Mouse (Mus musculus) CH12.LX (cell line): Measurements from ENCODE around the gene Traf5. TPM values are rescaled to one million over a fixed set of nuclear protein-coding genes. Genes with fewer than 3 reads are reported as not detected.

Source experiments
- DNase-seq: peaks from one replicate; pipeline ENCODE4 v3.0.0-alpha.2; 2013; ENCODE audit errors: extremely low read depth
- H3K27ac ChIP-seq: 2 replicates; pipeline ENCODE4 v1.5.1; 2012; ENCODE audit warnings: low read depth, mild to moderate bottlenecking, control low read depth, moderate library complexity; ENCODE audit not compliant: insufficient read depth
- H3K27me3 ChIP-seq: replicated peaks from 2 replicates; pipeline ENCODE3; 2012; ENCODE audit warnings: inconsistent platforms
- H3K36me3 ChIP-seq, 2 experiments: replicated peaks in 1 of 2; 2 replicates each; pipeline versions ENCODE3 to v1.6.1; 2012; ENCODE audit warnings: inconsistent platforms in 1 of 2, low read length in 1 of 2, mild to moderate bottlenecking in 1 of 2, mixed read lengths in 1 of 2, moderate library complexity in 1 of 2; ENCODE audit not compliant: control insufficient read depth in 1 of 2, insufficient read depth in 1 of 2
- H3K4me1 ChIP-seq, 2 experiments: 2 replicates each; pipeline ENCODE4 v1.6.1; 2012; ENCODE audit warnings: inconsistent platforms in 1 of 2, moderate library complexity in 1 of 2; ENCODE audit not compliant: insufficient read depth in 2 of 2, control insufficient read depth in 1 of 2
- H3K4me2 ChIP-seq: 2 replicates; pipeline ENCODE4 v1.6.1; 2012; ENCODE audit warnings: low read depth, mild to moderate bottlenecking, control low read depth; ENCODE audit not compliant: poor library complexity, insufficient read depth, severe bottlenecking
- H3K4me3 ChIP-seq, 3 experiments: fragments of 150-350 bp in 1 of 3; sonication (generic) in 1 of 3; replicated peaks in 1 of 3; 2 replicates each; pipeline versions ENCODE3 to v1.5.1; 2011 to 2012; ENCODE audit warnings: low read depth in 2 of 3, low read length in 2 of 3, mild to moderate bottlenecking in 2 of 3, moderate library complexity in 2 of 3, control low read depth in 1 of 3, improper control_type of control experiment in 1 of 3, inconsistent platforms in 1 of 3, mixed read lengths in 1 of 3; ENCODE audit not compliant: poor library complexity in 1 of 3
- H3K79me2 ChIP-seq: replicated peaks from 2 replicates; pipeline ENCODE4 v1.6.1; 2012; ENCODE audit warnings: mild to moderate bottlenecking, moderate library complexity; ENCODE audit not compliant: control insufficient read depth, poor library complexity, insufficient read depth, severe bottlenecking; ENCODE audit errors: extremely low read depth
- H3K9ac ChIP-seq: 2 replicates; pipeline ENCODE4 v1.6.1; 2012; ENCODE audit warnings: low read depth, mild to moderate bottlenecking, control low read depth, moderate library complexity; ENCODE audit not compliant: insufficient read depth
- H3K9me3 ChIP-seq: replicated peaks from 2 replicates; pipeline ENCODE3; 2012; ENCODE audit warnings: low read length, inconsistent platforms, mixed read lengths
- CHD1 ChIP-seq: IDR thresholded peaks from 2 replicates; pipeline ENCODE4 v1.6.1; 2012; ENCODE audit warnings: low read depth, low read length, improper control_type of control experiment, inconsistent platforms
- CHD2 ChIP-seq: IDR thresholded peaks from 2 replicates; pipeline ENCODE4 v1.6.1; 2011; ENCODE audit warnings: low read length, improper control_type of control experiment
- CTCF ChIP-seq, 2 experiments: IDR thresholded peaks in 1 of 2; conservative IDR thresholded peaks in 1 of 2; 2 replicates each; pipeline ENCODE4 v1.5.1; 2011 to 2012; ENCODE audit warnings: low read depth in 2 of 2, low read length in 2 of 2, improper control_type of control experiment in 1 of 2, inconsistent platforms in 1 of 2, mild to moderate bottlenecking in 1 of 2, moderate library complexity in 1 of 2
- ELF1 ChIP-seq: IDR thresholded peaks from 2 replicates; pipeline ENCODE4 v1.6.1; 2014; ENCODE audit warnings: low read depth, mild to moderate bottlenecking, inconsistent platforms, low read length, improper control_type of control experiment
- GABPA ChIP-seq: IDR thresholded peaks from 2 replicates; pipeline ENCODE4 v1.6.1; 2012; ENCODE audit warnings: low read depth, low read length, improper control_type of control experiment, inconsistent platforms; ENCODE audit not compliant: insufficient replicate concordance
- HCFC1 ChIP-seq: IDR thresholded peaks from 2 replicates; pipeline ENCODE4 v1.6.1; 2012; ENCODE audit warnings: low read depth, mild to moderate bottlenecking, inconsistent platforms, low read length, improper control_type of control experiment
- JUN ChIP-seq: IDR thresholded peaks from 2 replicates; pipeline ENCODE4 v1.6.1; 2011; ENCODE audit warnings: low read depth, mild to moderate bottlenecking, low read length, improper control_type of control experiment, moderate library complexity; ENCODE audit not compliant: insufficient read depth
- JUND ChIP-seq: conservative IDR thresholded peaks from 2 replicates; pipeline ENCODE4 v1.6.1; 2011; ENCODE audit warnings: low read depth, low read length, improper control_type of control experiment
- KAT2A ChIP-seq: IDR thresholded peaks from 2 replicates; pipeline ENCODE4 v1.6.1; 2012; ENCODE audit warnings: low read length, improper control_type of control experiment, inconsistent platforms; ENCODE audit not compliant: insufficient replicate concordance
- MAFK ChIP-seq: IDR thresholded peaks from 2 replicates; pipeline ENCODE4 v1.6.1; 2011; ENCODE audit warnings: low read length, improper control_type of control experiment; ENCODE audit not compliant: insufficient replicate concordance
- MEF2A ChIP-seq: IDR thresholded peaks from 2 replicates; pipeline ENCODE4 v1.6.1; 2014; ENCODE audit warnings: low read depth, mild to moderate bottlenecking, inconsistent platforms, low read length, improper control_type of control experiment, borderline replicate concordance
- MXI1 ChIP-seq: IDR thresholded peaks from 2 replicates; pipeline ENCODE4 v1.6.1; 2011; ENCODE audit warnings: mild to moderate bottlenecking, low read depth, low read length, improper control_type of control experiment
- NELFE ChIP-seq: IDR thresholded peaks from 2 replicates; pipeline ENCODE4 v1.6.1; 2011; ENCODE audit warnings: low read depth, low read length, improper control_type of control experiment
- NRF1 ChIP-seq: IDR thresholded peaks from 2 replicates; pipeline ENCODE4 v1.6.1; 2014; ENCODE audit warnings: low read depth, mild to moderate bottlenecking, inconsistent platforms, low read length, improper control_type of control experiment, moderate library complexity
- PAX5 ChIP-seq: IDR thresholded peaks from 2 replicates; pipeline ENCODE4 v1.6.1; 2012; ENCODE audit warnings: low read length, inconsistent platforms, mixed read lengths
- POLR2A ChIP-seq: IDR thresholded peaks from 2 replicates; pipeline ENCODE4 v1.6.1; 2011; ENCODE audit warnings: low read depth, mild to moderate bottlenecking, improper control_type of control experiment, low read length
- RAD21 ChIP-seq: IDR thresholded peaks from 2 replicates; pipeline ENCODE4 v1.6.1; 2011; ENCODE audit warnings: low read depth, mild to moderate bottlenecking, low read length, improper control_type of control experiment, moderate library complexity
- RCOR1 ChIP-seq: conservative IDR thresholded peaks from 2 replicates; pipeline ENCODE4 v1.6.1; 2012; ENCODE audit warnings: low read depth, mild to moderate bottlenecking, inconsistent platforms, low read length, improper control_type of control experiment
- SMC3 ChIP-seq: IDR thresholded peaks from 2 replicates; pipeline ENCODE4 v1.6.1; 2011; ENCODE audit warnings: low read depth, low read length, improper control_type of control experiment
- TBP ChIP-seq: conservative IDR thresholded peaks from 2 replicates; pipeline ENCODE4 v1.6.1; 2011; ENCODE audit warnings: low read depth, low read length, improper control_type of control experiment
- UBTF ChIP-seq: IDR thresholded peaks from 2 replicates; pipeline ENCODE4 v1.6.1; 2012; ENCODE audit warnings: low read depth, mild to moderate bottlenecking, inconsistent platforms, low read length, improper control_type of control experiment, moderate library complexity
- USF1 ChIP-seq: IDR thresholded peaks from 2 replicates; pipeline ENCODE4 v1.6.1; 2014; ENCODE audit warnings: low read depth, mild to moderate bottlenecking, inconsistent platforms, low read length, improper control_type of control experiment
- USF2 ChIP-seq: conservative IDR thresholded peaks from 2 replicates; pipeline ENCODE4 v1.6.1; 2011; ENCODE audit warnings: low read depth, low read length, improper control_type of control experiment
- ZNF384 ChIP-seq: IDR thresholded peaks from 2 replicates; pipeline ENCODE4 v1.6.1; 2012; ENCODE audit warnings: low read depth, low read length, improper control_type of control experiment, inconsistent platforms
- dilution Hi-C: fragments of 300-500 bp; cut with MboI; formaldehyde crosslinking; loops from 2 replicates; pipeline ENCODE4 v1.14.3; 2020; ENCODE audit warnings: low sequenced_read_pairs; ENCODE audit not compliant: extremely low pct_unique_long_range_greater_than_20kb, extremely low pct_ligation_motif_present
- in situ Hi-C: fragments of 300-500 bp; cut with MboI; formaldehyde crosslinking; loops from 3 replicates; pipeline ENCODE4 v1.14.3; 2019; ENCODE audit warnings: low sequenced_read_pairs, low pct_ligation_motif_present, low pct_unique_long_range_greater_than_20kb, mixed read lengths
- polyA plus RNA-seq: library from polyadenylated mRNA; unstranded; fragments of >175 nt; gene quantifications from 2 replicates; pipeline ENCODE4 v1.2.1, GENCODE M21; 2012; ENCODE audit warnings: low read depth; ENCODE audit not compliant: insufficient read length
- total RNA-seq, 2 experiments: library from RNA; depleted of rRNA; stranded (reverse); fragments of 300-350 nt in 1 of 2; fragments of >200 nt in 1 of 2; gene quantifications; 2 replicates each; pipeline ENCODE4 v1.2.3; 2012 to 2014

Traf5 gene
- total and polyA plus RNA-seq, 3 experiments = 21.3 to 38.7 (median 32.3) TPM

DNA sequence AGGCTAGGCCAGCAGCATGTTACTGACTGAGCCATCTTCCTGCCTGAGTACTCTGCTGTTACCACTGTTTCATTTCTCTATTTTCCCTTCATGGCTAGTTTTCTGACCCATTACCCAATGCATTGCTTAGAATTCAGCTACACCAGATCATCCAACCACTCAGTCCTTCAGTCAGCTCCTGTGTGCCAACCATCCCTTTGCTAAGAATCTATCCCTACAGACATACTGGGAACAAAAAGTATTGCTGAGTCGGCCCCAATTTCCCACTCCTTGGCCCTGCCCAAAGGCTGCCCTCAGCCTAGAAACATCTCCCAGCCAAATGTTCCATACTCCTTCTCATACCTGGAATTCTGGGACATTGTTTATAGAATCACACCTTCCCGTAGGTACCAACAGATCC lies 11.2 kb downstream of the Traf5 start:
- in situ Hi-C loops = no loop called here
- Histone ChIP-seq H3K79me2 (peaks cover 8% of the 10 kb centered on the region; the same call in 1 of the 2 replicates), H3K4me1 (peaks cover 32 to 65% of the 10 kb centered on the region in 2 experiments), H3K27ac (no peak overlapping the region), H3K9ac (no peak overlapping the region), H3K9me3 (peaks cover 21% of the 10 kb centered on the region), H3K4me3 (no peak overlapping the region), H3K36me3 (peaks cover 10 to 58% of the 10 kb centered on the region in 2 experiments), H3K27me3 (no peaks in the 10 kb centered on the region), H3K4me2 (no peak overlapping the region)
- no peak for DNase-seq
- dilution Hi-C loops = no loop called here
- TF ChIP-seq JUN (no peak), TBP (no peak), SMC3 (no peak), CHD2 (no peak), MAFK (peak; percentile 92), USF1 (no peak), NRF1 (no peak), JUND (no peak)

- H3K27ac ChIP-seq = peak overlapping the region; percentile 10
- H3K4me3 ChIP-seq = no peak overlapping the region
- peaks cover 12 to 58% of the 10 kb centered on the region in 2 experiments for H3K36me3 ChIP-seq
- peaks cover 21 to 65% of the 10 kb centered on the region in 2 experiments for H3K4me1 ChIP-seq
- no peak overlapping the region for H3K9ac ChIP-seq
- no peaks in the 10 kb centered on the region for H3K79me2 ChIP-seq
- dilution Hi-C loops (no loop called here), in situ Hi-C loops (no loop called here)
- H3K9me3 ChIP-seq = peaks cover 21% of the 10 kb centered on the region
- no peaks in the 10 kb centered on the region for H3K27me3 ChIP-seq
- no peak overlapping the region for H3K4me2 ChIP-seq
- no peak for DNase-seq
- TF ChIP-seq ZNF384 (no peak), GABPA (no peak), UBTF (no peak), CHD1 (no peak), NELFE (no peak), ELF1 (no peak), MAFK (no peak), PAX5 (no peak), MXI1 (no peak), POLR2A (no peak), CTCF (conservative IDR thresholded peaks at IDR 0.05 in 1 of 2, IDR thresholded peaks at IDR 0.05 in 1 of 2; ENCODE audit: low read depth in 2 of 2, low read length in 2 of 2) (no peak), RCOR1 (no peak), SMC3 (no peak), HCFC1 (no peak), MEF2A (no peak), RAD21 (no peak), KAT2A (no peak), USF2 (no peak), USF1 (no peak)
- TF ChIP-seq, all 38 proteins: peak for 0
Measured at GRCm38 (mm10) chr1:192079121-192079520, 13.2 kb downstream of the Traf5 start.
